Mouse (Mus musculus): ENCODE measurements around the gene Mrto4. TPM values are rescaled to one million over a fixed set of nuclear protein-coding genes. Genes with fewer than 3 reads are reported as not detected.

The Mrto4 gene
- total RNA-seq, 4 experiments from 2014 or later: 24.7 to 32.0 (median 29.1) TPM

Small RNAs within 50 kb of the gene (microRNA-seq; reads per million reads assigned to microRNA genes)
- gene Gm24245 (not detected), gene Gm25732 (0.84 reads per million)

Other genes with a start within 250 kb of the Mrto4 start
- gene Minos1, start 221.5 kb downstream of the Mrto4 start, total RNA-seq (2022): 100 to 1,000 TPM; 570 to 700 (median 625) TPM
- 100 to 1,000 TPM; 354 to 406 (median 379) TPM for gene Capzb, start 159.7 kb downstream of the Mrto4 start, total RNA-seq (2022)
- 1 to 10 TPM; 5.1 to 6.9 (median 5.5) TPM for gene Pqlc2, start 41.9 kb downstream of the Mrto4 start, total RNA-seq (2022)
- gene Akr7a5, start 41.8 kb downstream of the Mrto4 start, total RNA-seq (2022): 10 to 100 TPM; 51.6 to 59.7 (median 56.5) TPM
- gene Emc1, start within 50 bp of the Mrto4 start, total RNA-seq (2022): 10 to 100 TPM; 44.8 to 58.9 (median 48.6) TPM
- 100 to 1,000 TPM; 103 to 136 (median 112) TPM for gene Ubr4, start within 50 bp of the Mrto4 start, total RNA-seq (2022)
- 1 to 10 TPM; 3.5 to 4.4 (median 4.2) TPM for gene Iffo2, start 178.0 kb upstream of the Mrto4 start, total RNA-seq (2022)

Measured in heart, adult 8-10 months (tissue).